Mouse (Mus musculus) embryonic fibroblast, embryonic 13.5 days (primary cell): ENCODE measurements around the gene Csgalnact2.

Source experiments
- CTCF ChIP-seq: IDR thresholded peaks from 2 replicates; pipeline ENCODE4 v1.5.1; 2011; ENCODE audit warnings: mild to moderate bottlenecking, control low read depth, low read length, moderate library complexity, borderline replicate concordance; ENCODE audit not compliant: insufficient read depth
- POLR2A ChIP-seq: IDR thresholded peaks from 2 replicates; pipeline ENCODE4 v1.6.1; 2011; ENCODE audit warnings: low read depth, mild to moderate bottlenecking, control low read depth, low read length, moderate library complexity

- TF ChIP-seq CTCF (peak; percentile 97), POLR2A (no peak)
Observed at GRCm38 (mm10) chr6:118179316-118180084, 40.6 kb upstream of the Csgalnact2 start.
